16 mouse cellular contexts compared by ENCODE assay signal in genomic region chr17:65867996-65868395, GRCm38 (mm10).
"Had no signal": no experiment of that assay in that cellular context is flagged by ENCODE, and none has a peak within 500 bp of the region (broad histone marks: within the 10 kb centered on the region; RNA-seq: fewer than 3 reads in every experiment).

No protein-coding gene starts in this region.

- H3K9me3 ChIP-seq: midbrain, embryonic 10.5 days; neural tube, embryonic 13.5 days; neural tube, embryonic 15.5 days; stomach, embryonic 15.5 days had no signal

- H3K4me3 ChIP-seq: midbrain, embryonic 10.5 days; myocyte; neural tube, embryonic 13.5 days; neural tube, embryonic 15.5 days; stomach, embryonic 15.5 days had no signal

- H3K27me3 ChIP-seq: neural tube, embryonic 13.5 days; neural tube, embryonic 15.5 days; stomach, embryonic 15.5 days had no signal

- DNase-seq: lung, adult 18-20 months; lung, embryonic 14.5 days; lung, postnatal 10 days; lung, postnatal 4 days; midbrain, embryonic 14.5 days; right cerebral cortex, postnatal 14 days; thymus, adult 2 months; thymus, postnatal 25 days; thymus, postnatal 4 days had no signal

- ATAC-seq: midbrain, embryonic 16.5 days had no signal

- H3K27ac ChIP-seq: midbrain, embryonic 10.5 days; neural tube, embryonic 13.5 days; neural tube, embryonic 15.5 days; stomach, embryonic 15.5 days; stomach, postnatal 0 days had no signal

- H3K9ac ChIP-seq: lung, embryonic 14.5 days; neural tube, embryonic 13.5 days; neural tube, embryonic 15.5 days; stomach, embryonic 15.5 days had no signal

- H3K4me2 ChIP-seq: lung, embryonic 14.5 days; neural tube, embryonic 13.5 days; neural tube, embryonic 15.5 days; stomach, embryonic 15.5 days had no signal
